Mouse (Mus musculus) stomach, postnatal 0 days (tissue): ENCODE measurements around the gene Jsrp1.

ENCODE experiments used
- CTCF ChIP-seq: IDR thresholded peaks from 2 replicates; pipeline ENCODE4 v1.5.1; 2016; ENCODE audit warnings: antibody characterized with exemption, low read depth, mild to moderate bottlenecking, moderate library complexity
- EP300 ChIP-seq: optimal IDR thresholded peaks from 2 replicates; pipeline ENCODE3; 2016; ENCODE audit warnings: antibody characterized with exemption

GRCm38 (mm10) chr10:80854913-80855748 is 41.8 kb upstream of the Jsrp1 start, which contains the start of the genes Lsm7 and Sppl2b:
- TF ChIP-seq CTCF (no peak), EP300 (no peak)
